Mouse (Mus musculus): Measurements from ENCODE around the gene Map3k19.

Map3k19 gene
- long read RNA-seq, experiment 1 = 0 reads
- long read RNA-seq, experiment 2 = 0 reads

GRCm38 (mm10) chr1:127854486-127855222 is at the start of gene Map3k19:
Gene Map3k19 (minus strand): TSS chr1:127855031.
- intact Hi-C loops (cut with DNase I) = no loop called here

- intact Hi-C loops (cut with DNase I) = no loop called here
Observed at GRCm38 (mm10) chr1:127899401-127899800, 44.6 kb upstream of the Map3k19 start.

GRCm38 (mm10) chr1:127869276-127869675 is 14.4 kb upstream of the Map3k19 start:
- intact Hi-C loops (cut with DNase I) = no loop called here

- intact Hi-C loops (cut with DNase I) = no loop called here
Observed at GRCm38 (mm10) chr1:127868300-127869261, 13.8 kb upstream of the Map3k19 start, which contains the start of gene Rab3gap1. Gene Rab3gap1 (plus strand): TSS chr1:127868773.

- intact Hi-C loops (cut with DNase I) = no loop called here
Observed at GRCm38 (mm10) chr1:127863806-127864205, 9.0 kb upstream of the Map3k19 start.

GRCm38 (mm10) chr1:127861900-127862299 is 7.1 kb upstream of the Map3k19 start:
- intact Hi-C loops (cut with DNase I) = no loop called here

- intact Hi-C loops (cut with DNase I) = no loop called here
Observed at GRCm38 (mm10) chr1:127860492-127860891, 5.7 kb upstream of the Map3k19 start.

GRCm38 (mm10) chr1:127859799-127860400 is 5.1 kb upstream of the Map3k19 start:
- intact Hi-C loops (cut with DNase I) = no loop called here

- intact Hi-C loops (cut with DNase I) = no loop called here
Observed at GRCm38 (mm10) chr1:127858945-127859648, 4.3 kb upstream of the Map3k19 start.

- intact Hi-C loops (cut with DNase I) = no loop called here
Observed at GRCm38 (mm10) chr1:127850075-127850610, 4.7 kb downstream of the Map3k19 start.

- intact Hi-C loops (cut with DNase I) = no loop called here
Observed at GRCm38 (mm10) chr1:127845472-127845871, 9.4 kb downstream of the Map3k19 start.

- intact Hi-C loops (cut with DNase I) = no loop called here
Observed at GRCm38 (mm10) chr1:127838602-127839001, 16.2 kb downstream of the Map3k19 start.

GRCm38 (mm10) chr1:127836619-127837018 is 18.2 kb downstream of the Map3k19 start:
- intact Hi-C loops (cut with DNase I) = no loop called here

- intact Hi-C loops (cut with DNase I) = no loop called here
Observed at GRCm38 (mm10) chr1:127834202-127834601, 20.6 kb downstream of the Map3k19 start.

- intact Hi-C loops (cut with DNase I) = no loop called here
Observed at GRCm38 (mm10) chr1:127833714-127834113, 21.1 kb downstream of the Map3k19 start.

- intact Hi-C loops (cut with DNase I) = no loop called here
Observed at GRCm38 (mm10) chr1:127830215-127830921, 24.5 kb downstream of the Map3k19 start.

GRCm38 (mm10) chr1:127827325-127827724 is 27.5 kb downstream of the Map3k19 start:
- intact Hi-C loops (cut with DNase I) = loop anchor here (5.0 kb wide), 1 partner anchor 90 kb away; no protein-coding TSS in a partner anchor

- intact Hi-C loops (cut with DNase I) = no loop called here
Observed at GRCm38 (mm10) chr1:127816381-127816780, 38.5 kb downstream of the Map3k19 start.

- intact Hi-C loops (cut with DNase I) = no loop called here
Observed at GRCm38 (mm10) chr1:127812929-127813328, 41.9 kb downstream of the Map3k19 start.

- intact Hi-C loops (cut with DNase I) = no loop called here
Observed at GRCm38 (mm10) chr1:127808671-127809070, 46.2 kb downstream of the Map3k19 start.
